Mouse (Mus musculus) small intestine, adult 2 months (tissue): ENCODE data around the gene Cd200.

ENCODE experiments used
- CTCF ChIP-seq: fragments of 200-500 bp; IDR thresholded peaks from 2 replicates; pipeline ENCODE4 v1.5.1; 2012; ENCODE audit warnings: low read depth, mild to moderate bottlenecking, control low read depth, inconsistent platforms, low read length, moderate library complexity, mixed read lengths; ENCODE audit not compliant: insufficient replicate concordance, insufficient read length; ENCODE audit errors: extremely low read depth
- POLR2A ChIP-seq: fragments of 200-500 bp; IDR thresholded peaks from 2 replicates; pipeline ENCODE4 v1.6.1; 2012; ENCODE audit warnings: low read depth, mild to moderate bottlenecking, control low read depth, inconsistent platforms, low read length, moderate library complexity

GRCm38 (mm10) chr16:45391680-45392079 is 17.2 kb downstream of the Cd200 start:
- TF ChIP-seq CTCF (no peak), POLR2A (no peak)
